Mouse (Mus musculus) midbrain, embryonic 11.5 days (tissue): ENCODE results near the gene Ank. TPM values are rescaled to one million over a fixed set of nuclear protein-coding genes. Genes with fewer than 3 reads are reported as not detected.
"Not testable (repeated sequence)": the region's sequence is repeated elsewhere in the genome, so short reads cannot be mapped to it uniquely, and the experiment has no call there.

Experiments
- ATAC-seq: fragments of 200-750 bp; cut with Nextera tagmentation; 2 replicates; pipeline ENCODE4 v1.8.0; 2017; ENCODE audit warnings: moderate TSS enrichment, moderate library complexity; ENCODE audit not compliant: low FRiP score
- DNase-seq: peaks from one replicate; pipeline ENCODE4 v3.0.0; 2015; ENCODE audit warnings: low spot score; ENCODE audit errors: missing footprints
- H3K27ac ChIP-seq: fragments of 300-500 bp; sonication (generic); 2 replicates; pipeline ENCODE4 v1.5.1; 2014; ENCODE audit warnings: low read depth, low read length
- H3K27me3 ChIP-seq: fragments of 300-500 bp; sonication (generic); 2 replicates; pipeline ENCODE4 v1.6.1; 2014; ENCODE audit warnings: mild to moderate bottlenecking, low read length, moderate library complexity, mixed read lengths; ENCODE audit not compliant: control insufficient read depth, insufficient read depth
- H3K36me3 ChIP-seq: fragments of 300-500 bp; sonication (generic); 2 replicates; pipeline ENCODE4 v1.6.1; 2014; ENCODE audit warnings: mild to moderate bottlenecking, low read length, moderate library complexity, mixed read lengths; ENCODE audit not compliant: control insufficient read depth, insufficient read depth
- H3K4me1 ChIP-seq: fragments of 300-500 bp; sonication (generic); 2 replicates; pipeline ENCODE4 v1.6.1; 2014; ENCODE audit warnings: low read length; ENCODE audit not compliant: control insufficient read depth, insufficient read depth
- H3K4me2 ChIP-seq: fragments of 300-500 bp; sonication (generic); 2 replicates; pipeline ENCODE4 v1.6.1; 2014; ENCODE audit warnings: mild to moderate bottlenecking, moderate library complexity
- H3K4me3 ChIP-seq: fragments of 300-500 bp; sonication (generic); 2 replicates; pipeline ENCODE4 v1.5.1; 2014; ENCODE audit warnings: low read depth, low read length
- H3K9ac ChIP-seq: fragments of 300-500 bp; sonication (generic); 2 replicates; pipeline ENCODE4 v1.6.1; 2014; ENCODE audit warnings: low read length
- H3K9me3 ChIP-seq: fragments of 300-500 bp; sonication (generic); 2 replicates; pipeline ENCODE4 v1.6.1; 2016; ENCODE audit warnings: low read length; ENCODE audit not compliant: control insufficient read depth
- WGBS: fragments of 180-500 bp; shearing (Covaris S2); extraction: QIAGEN DNeasy Blood & Tissue Kit; methylation state at CpG from one replicate; pipeline ENCODE4 v1.1.7; 2014; 5-methylcytosine and 5-hydroxymethylcytosine counted together
- polyA plus RNA-seq: library from polyadenylated mRNA; unstranded; fragments of >200 nt; fragmentation: Nextera tagmentation; extraction: Ambion mirVana; gene quantifications from 2 replicates; pipeline ENCODE4 v1.2.1, GENCODE M21; 2014

Ank gene
- polyA plus RNA-seq, 1 experiment from 2014 or later = 8.6 TPM

GRCm38 (mm10) chr15:27461336-27462245 lies 4.9 kb upstream of the Ank start:
- DNase-seq = no peak

GRCm38 (mm10) chr15:27463876-27464275 lies 2.6 kb upstream of the Ank start:
- Histone ChIP-seq H3K4me2 (no peak overlapping the region), H3K4me1 (peaks cover 4% of the 10 kb centered on the region; the same call in 1 of the 2 replicates), H3K9ac (no peak overlapping the region), H3K27ac (no peak overlapping the region), H3K4me3 (no peak overlapping the region), H3K9me3 (no peaks in the 10 kb centered on the region), H3K27me3 (peaks cover 6% of the 10 kb centered on the region), H3K36me3 (no peaks in the 10 kb centered on the region)
- WGBS = 92% methylated on average over 13 of the region's 13 CpGs
- ATAC-seq = no peak
- DNase-seq = no peak

More at GRCm38 (mm10) chr15:27461336-27462245, 4.9 kb upstream of the Ank start:
- Histone ChIP-seq H3K27me3 (no peaks in the 10 kb centered on the region), H3K4me1 (peaks cover 4% of the 10 kb centered on the region; the same call in 1 of the 2 replicates), H3K4me3 (no peak overlapping the region), H3K4me2 (no peak overlapping the region), H3K9ac (no peak overlapping the region), H3K36me3 (no peaks in the 10 kb centered on the region), H3K9me3 (no peaks in the 10 kb centered on the region), H3K27ac (no peak overlapping the region)
- 55% methylated on average over 12 of the region's 12 CpGs for WGBS
- ATAC-seq = no peak

GRCm38 (mm10) chr15:27465391-27466005 lies 979 bp upstream of the Ank start:
- peaks cover 4% of the 10 kb centered on the region; the same call in 1 of the 2 replicates for H3K4me1 ChIP-seq

GRCm38 (mm10) chr15:27467081-27467491 lies 609 bp downstream of the Ank start:
- under 1% methylated on average over 25 of the region's 25 CpGs for WGBS

More at GRCm38 (mm10) chr15:27465391-27466005, 979 bp upstream of the Ank start:
- Histone ChIP-seq H3K27ac (peak overlapping the region; percentile 44; the same call in 1 of the 2 replicates), H3K9me3 (no peaks in the 10 kb centered on the region), H3K27me3 (peaks cover 6% of the 10 kb centered on the region), H3K9ac (peak overlapping the region; percentile 90; the same call in 1 of the 2 replicates), H3K4me2 (peak overlapping the region; percentile 85), H3K4me3 (peak overlapping the region; percentile 71), H3K36me3 (no peaks in the 10 kb centered on the region)
- WGBS = 22% methylated on average over 8 of the region's 8 CpGs
- DNase-seq = peak; percentile 88
- 0 out of 2 replicates have a peak, but pooled peaks have one; percentile 33 for ATAC-seq

GRCm38 (mm10) chr15:27467641-27468040 lies 1.2 kb downstream of the Ank start:
- Histone ChIP-seq H3K36me3 (no peaks in the 10 kb centered on the region), H3K9ac (peak overlapping the region; percentile 90), H3K4me3 (peak overlapping the region; percentile 71), H3K9me3 (no peaks in the 10 kb centered on the region), H3K27me3 (peaks cover 6% of the 10 kb centered on the region), H3K4me1 (peaks cover 4% of the 10 kb centered on the region; the same call in 1 of the 2 replicates), H3K27ac (no peak overlapping the region), H3K4me2 (peak overlapping the region; percentile 85)
- no peak for DNase-seq
- 14% methylated on average over 7 of the region's 7 CpGs for WGBS
- no peak for ATAC-seq

More at GRCm38 (mm10) chr15:27467081-27467491, 609 bp downstream of the Ank start:
- Histone ChIP-seq H3K36me3 (no peaks in the 10 kb centered on the region), H3K27ac (peak overlapping the region; percentile 75), H3K4me2 (peak overlapping the region; percentile 85), H3K9ac (peak overlapping the region; percentile 90), H3K9me3 (no peaks in the 10 kb centered on the region), H3K4me3 (peak overlapping the region; percentile 71), H3K4me1 (peaks cover 4% of the 10 kb centered on the region; the same call in 1 of the 2 replicates), H3K27me3 (peaks cover 6% of the 10 kb centered on the region)
- DNase-seq = no peak
- ATAC-seq = no peak

GRCm38 (mm10) chr15:27468822-27469488 lies 2.5 kb downstream of the Ank start:
- H3K36me3 ChIP-seq = no peaks in the 10 kb centered on the region
- H3K27me3 ChIP-seq = peaks cover 6% of the 10 kb centered on the region
- H3K4me3 ChIP-seq = no peak overlapping the region
- no peak overlapping the region for H3K9ac ChIP-seq
- H3K4me1 ChIP-seq = peaks cover 4% of the 10 kb centered on the region; the same call in 1 of the 2 replicates
- no peak overlapping the region for H3K4me2 ChIP-seq
- H3K27ac ChIP-seq = no peak overlapping the region
- ATAC-seq = no peak
- 84% methylated on average over 4 of the region's 4 CpGs for WGBS
- H3K9me3 ChIP-seq = no peaks in the 10 kb centered on the region
- DNase-seq = no peak

- WGBS = 77% methylated on average over 3 of the region's 3 CpGs
- not testable (repeated sequence) for ATAC-seq, H3K4me1 ChIP-seq, H3K9ac ChIP-seq, H3K4me3 ChIP-seq, H3K36me3 ChIP-seq, H3K27me3 ChIP-seq, H3K9me3 ChIP-seq, H3K27ac ChIP-seq, H3K4me2 ChIP-seq
- DNase-seq = peak; percentile 74
Observed at GRCm38 (mm10) chr15:27470346-27470745, 3.9 kb downstream of the Ank start.

- H3K4me2 ChIP-seq = no peak overlapping the region
- H3K9me3 ChIP-seq = no peaks in the 10 kb centered on the region
- no peak overlapping the region for H3K27ac ChIP-seq
- H3K36me3 ChIP-seq = no peaks in the 10 kb centered on the region
- H3K9ac ChIP-seq = no peak overlapping the region
- H3K4me3 ChIP-seq = no peak overlapping the region
- DNase-seq (no peak), ATAC-seq (no peak)
- WGBS = 67% methylated on average over 9 of the region's 9 CpGs
- peaks cover 4% of the 10 kb centered on the region for H3K27me3 ChIP-seq
- no peaks in the 10 kb centered on the region for H3K4me1 ChIP-seq
Observed at GRCm38 (mm10) chr15:27472315-27472714, 5.8 kb downstream of the Ank start.
